Mouse (Mus musculus) adrenal gland, adult 2 months (tissue): ENCODE data around the gene Phc2. TPM values are rescaled to one million over a fixed set of nuclear protein-coding genes. Genes with fewer than 3 reads are reported as not detected.

ENCODE experiments used
- DNase-seq: peaks from one replicate; pipeline ENCODE4 v3.0.0; 2021
- polyA plus RNA-seq: library from polyadenylated mRNA; depleted of rRNA; stranded (reverse); fragments of >200 nt; gene quantifications from 2 replicates; pipeline ENCODE4 v1.2.3, GENCODE M21; 2012
- total RNA-seq, 2 experiments: library from RNA; stranded (reverse); gene quantifications; 2 replicates each; pipeline ENCODE4 v1.2.3; 2021

Gene Phc2
- total and polyA plus RNA-seq, 3 experiments: 72.6 to 91.6 (median 89.4) TPM

DNA sequence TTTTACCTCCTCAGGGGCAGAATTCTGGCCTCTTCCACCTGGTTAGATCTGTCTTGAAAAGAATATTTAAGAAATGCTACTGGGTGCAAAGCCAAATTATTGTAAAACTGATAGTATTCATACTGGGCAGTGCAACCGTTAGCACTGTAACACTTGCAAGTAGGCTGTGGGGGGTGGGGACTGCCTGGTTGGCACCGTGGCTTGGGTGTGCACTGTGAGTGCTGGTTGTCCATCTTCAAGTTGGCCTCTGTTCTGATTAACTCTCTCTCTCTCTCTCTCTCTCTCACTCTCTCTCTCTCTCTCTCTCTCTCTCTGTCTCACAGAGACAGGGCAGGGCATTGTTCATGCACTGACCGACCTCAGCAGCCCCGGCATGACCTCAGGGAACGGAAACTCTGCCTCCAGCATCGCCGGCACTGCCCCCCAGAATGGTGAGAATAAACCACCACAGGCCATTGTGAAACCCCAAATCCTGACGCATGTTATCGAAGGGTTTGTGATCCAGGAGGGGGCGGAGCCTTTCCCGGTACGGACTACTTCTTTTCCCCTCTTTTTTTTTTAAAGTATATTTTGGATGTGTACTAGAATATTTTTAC lies 88.6 kb downstream of the Phc2 start:
- DNase-seq: no peak

DNA sequence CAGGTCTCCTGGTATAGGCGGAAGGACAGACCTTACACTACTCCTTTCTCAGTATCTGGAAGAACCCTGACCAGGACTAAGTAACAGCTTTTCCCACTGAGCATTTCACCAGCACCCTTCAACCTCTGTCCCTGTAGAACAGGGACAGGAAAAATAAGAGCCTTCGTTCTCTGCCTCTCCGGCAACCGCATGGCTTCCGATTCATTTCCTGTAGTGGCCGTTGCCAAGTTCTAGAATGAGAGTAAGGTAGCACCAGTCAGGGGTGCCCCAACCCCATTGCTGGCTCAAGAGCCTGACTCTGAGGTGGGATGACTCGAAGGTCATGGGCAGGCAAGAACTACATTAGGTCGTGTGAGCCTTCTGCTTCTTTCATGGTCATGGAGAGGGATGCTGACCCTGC lies 90.7 kb downstream of the Phc2 start:
- DNase-seq: no peak

DNA sequence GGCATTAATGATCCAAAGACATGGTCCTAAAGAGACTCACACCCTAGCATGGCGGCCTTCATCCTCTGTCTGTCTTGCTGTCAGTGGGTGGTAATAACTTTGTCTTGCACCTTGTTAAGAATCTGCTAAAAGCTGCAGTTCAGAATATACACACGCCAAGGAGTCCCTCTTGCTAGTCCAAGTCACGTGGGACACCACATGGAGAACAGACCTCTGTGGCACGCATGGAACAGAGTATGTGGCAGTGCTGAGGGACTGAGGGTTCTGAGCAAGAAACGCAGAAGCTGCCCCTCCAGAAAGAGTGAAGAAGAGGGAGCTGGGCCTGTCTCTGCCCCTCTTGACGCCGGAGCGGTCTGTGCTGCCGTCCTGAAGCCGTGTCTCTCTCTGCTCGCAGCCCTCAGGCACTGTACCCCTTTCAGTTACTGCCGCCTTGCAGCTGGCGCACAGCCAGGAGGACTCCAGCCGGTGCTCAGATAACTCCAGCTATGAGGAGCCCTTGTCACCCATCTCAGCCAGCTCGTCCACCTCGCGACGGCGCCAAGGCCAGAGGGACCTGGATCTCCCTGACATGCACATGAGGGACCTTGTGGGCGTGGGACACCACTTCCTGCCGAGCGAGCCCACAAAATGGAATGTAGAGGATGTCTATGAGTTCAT lies 93.2 kb downstream of the Phc2 start:
- DNase-seq: peak; percentile 68

DNA sequence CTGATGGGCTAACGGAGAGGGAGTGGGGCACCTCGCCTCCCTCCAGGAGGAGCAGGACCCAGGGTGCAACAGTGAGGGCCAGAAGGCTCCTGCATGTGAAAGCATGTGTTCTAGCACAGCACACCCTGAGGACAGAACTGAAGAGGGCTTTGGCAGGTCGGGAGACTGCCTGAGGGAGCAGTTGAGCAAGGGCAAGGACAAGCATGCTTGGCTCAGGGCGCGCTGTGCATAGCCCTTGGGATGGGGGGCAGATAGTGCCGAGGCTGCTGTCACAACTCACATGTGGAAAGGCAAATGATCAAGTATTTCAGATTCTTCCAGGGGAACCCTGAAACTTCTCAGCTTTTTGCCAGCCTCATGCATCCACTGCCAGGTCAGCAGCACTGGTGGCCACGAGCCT lies 93.8 kb downstream of the Phc2 start:
- DNase-seq: no peak

DNA sequence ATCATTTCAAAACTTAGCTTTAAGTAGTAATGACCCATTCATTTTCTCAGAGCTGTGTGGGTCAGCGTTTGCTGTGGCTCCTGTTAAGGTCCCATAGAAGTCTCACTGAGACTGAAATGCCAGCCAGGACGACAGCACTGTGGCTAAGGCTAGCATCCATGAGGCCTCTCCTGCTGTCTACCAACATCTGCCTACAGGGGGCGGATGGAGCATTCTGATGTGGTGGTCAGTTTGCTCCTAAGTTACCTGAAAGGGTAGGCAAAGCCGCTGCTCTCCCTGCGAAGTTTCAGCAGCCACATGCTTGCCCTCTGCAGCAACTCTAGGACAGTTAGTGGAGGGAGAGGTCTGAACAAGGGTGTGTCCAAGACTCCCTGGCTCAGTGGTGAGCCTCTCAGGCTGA lies 96.5 kb downstream of the Phc2 start:
- no peak for DNase-seq

DNA sequence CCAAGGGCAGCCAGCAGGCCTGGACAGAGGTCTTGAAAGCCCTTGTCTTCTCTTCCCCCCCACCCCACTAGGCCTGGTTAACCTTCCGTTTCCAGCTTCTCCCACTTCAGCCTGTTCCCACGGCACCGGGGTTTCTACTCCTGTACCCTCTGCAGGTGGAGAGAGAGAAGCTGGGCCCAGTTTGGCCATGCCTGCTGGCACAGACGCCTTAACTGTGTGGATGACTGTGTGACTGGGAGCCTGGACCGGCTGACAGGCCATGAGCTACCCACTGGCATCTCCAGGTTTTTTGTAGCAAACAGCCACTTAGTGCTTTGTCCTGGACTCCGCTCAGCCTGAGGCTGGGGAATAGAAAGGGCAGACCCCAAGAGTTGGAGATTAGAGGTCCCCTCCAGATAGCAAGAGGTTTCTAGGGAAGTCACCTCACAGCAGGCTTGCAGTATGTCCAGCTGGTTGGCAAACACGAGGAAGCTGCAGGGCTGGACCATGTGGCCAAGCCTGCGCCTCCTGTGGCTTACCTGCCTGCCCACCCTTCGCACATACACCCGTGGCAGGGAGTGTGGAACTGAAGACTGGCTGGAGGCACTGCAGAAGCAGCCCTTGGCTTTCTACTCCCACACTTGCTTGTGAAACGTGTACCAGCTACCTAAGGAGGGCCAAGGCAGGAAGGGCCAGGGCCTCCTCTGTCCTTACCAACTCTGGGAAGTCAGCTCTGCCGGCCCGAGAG lies 97.7 kb downstream of the Phc2 start:
- no peak for DNase-seq

DNA sequence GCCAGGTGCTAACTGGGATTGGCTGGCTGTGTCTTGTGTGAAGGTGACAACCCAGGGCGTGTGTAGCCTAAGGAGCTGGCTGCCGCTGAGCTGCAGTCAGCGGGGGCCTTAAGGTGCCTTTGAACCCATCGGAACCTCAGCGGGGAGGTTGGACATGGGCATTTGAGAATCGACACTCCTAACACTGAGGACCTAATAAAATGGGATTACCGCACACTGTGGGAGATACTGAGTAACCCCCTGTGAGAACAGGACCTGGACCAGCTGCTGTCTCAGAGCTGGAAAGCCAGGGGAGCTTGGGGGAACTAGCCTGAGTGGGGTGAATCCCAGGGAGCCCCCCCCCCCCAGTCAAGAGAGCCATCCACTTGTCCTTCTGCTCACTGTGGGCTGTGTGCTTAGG lies 99.1 kb downstream of the Phc2 start:
- DNase-seq: no peak

DNA sequence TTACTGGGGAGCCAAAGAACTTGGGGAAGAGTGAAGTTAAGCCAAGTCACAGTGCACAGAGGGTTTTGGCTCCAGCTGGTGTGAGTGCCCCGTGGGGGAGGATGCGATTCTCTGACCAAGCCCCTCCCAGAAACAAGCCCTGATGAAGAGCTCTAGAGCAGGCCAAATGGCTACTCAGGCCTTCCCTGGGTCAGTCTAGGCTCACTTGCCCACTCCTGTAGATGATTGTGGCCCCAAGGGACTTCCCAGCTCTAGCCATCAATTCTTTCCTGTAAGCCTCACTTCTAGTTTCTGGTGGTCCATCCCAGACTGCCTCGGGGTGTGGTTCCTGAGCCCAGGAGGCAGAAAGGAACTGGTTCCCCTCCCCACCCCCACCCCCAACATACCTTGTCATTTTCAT lies 100.6 kb downstream of the Phc2 start, which contains the start of gene A3galt2:
Gene A3galt2 (plus strand): TSS at position 301 of the 400 bp plus-strand sequence.
- DNase-seq: no peak

DNA sequence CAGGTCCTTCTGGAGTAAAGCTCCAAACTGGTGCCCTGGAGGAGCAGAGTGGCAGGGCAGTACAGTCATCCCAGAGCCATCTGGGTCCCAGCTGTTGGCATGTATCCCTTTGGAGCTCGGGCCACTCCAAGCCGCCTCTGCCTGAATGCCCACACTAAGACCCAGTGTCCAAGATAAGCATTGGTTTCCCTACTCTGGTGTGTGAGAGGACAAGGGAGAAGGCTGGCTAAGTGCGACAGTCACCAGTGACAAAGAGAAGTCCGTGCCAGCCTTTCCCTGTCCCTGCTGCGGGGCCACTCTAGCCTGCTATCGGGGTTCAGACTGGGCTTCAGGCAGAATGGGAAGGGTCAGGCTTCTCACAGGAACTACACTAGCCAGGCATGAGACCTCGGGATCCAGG lies 101.4 kb downstream of the Phc2 start:
- no peak for DNase-seq

DNA sequence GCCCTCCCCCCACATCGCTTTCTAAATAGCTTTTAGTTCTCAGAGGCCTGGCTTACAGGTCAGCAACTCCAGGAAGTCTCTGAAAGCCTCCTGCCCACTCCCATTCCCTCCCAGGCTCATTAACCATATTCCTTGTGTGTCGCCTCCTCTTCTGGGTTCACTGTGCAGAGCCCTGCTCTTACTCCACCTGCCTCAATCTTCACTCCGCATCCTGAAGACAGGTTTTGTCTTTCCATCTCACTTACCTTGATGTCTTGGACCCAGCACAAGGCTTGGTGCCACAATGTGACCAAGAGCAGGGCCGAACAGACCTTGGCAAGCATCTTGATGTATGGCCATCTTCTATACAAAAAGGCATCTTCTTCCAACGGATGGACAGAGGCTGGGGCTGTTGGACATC lies 104.7 kb downstream of the Phc2 start:
- DNase-seq: no peak

DNA sequence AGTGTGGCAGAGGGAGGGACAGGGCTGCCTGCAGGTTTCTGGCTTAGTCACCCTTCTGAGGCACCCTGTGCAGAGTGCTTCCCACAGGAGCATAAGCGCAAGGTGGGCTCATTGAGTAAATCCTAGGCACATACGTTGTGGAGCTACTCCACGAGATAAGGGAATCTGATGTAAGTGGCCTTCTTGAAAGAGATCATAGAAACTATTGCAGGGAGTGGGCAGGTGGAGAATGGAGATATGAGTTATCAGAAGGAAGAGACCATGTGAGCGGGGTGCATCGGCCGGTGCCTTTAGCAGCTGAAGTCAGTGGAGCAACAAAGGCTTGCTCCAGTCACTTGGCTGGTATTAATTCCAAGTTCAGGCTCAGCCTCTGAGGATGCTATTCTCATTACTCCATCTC lies 105.5 kb downstream of the Phc2 start:
- no peak for DNase-seq

DNA sequence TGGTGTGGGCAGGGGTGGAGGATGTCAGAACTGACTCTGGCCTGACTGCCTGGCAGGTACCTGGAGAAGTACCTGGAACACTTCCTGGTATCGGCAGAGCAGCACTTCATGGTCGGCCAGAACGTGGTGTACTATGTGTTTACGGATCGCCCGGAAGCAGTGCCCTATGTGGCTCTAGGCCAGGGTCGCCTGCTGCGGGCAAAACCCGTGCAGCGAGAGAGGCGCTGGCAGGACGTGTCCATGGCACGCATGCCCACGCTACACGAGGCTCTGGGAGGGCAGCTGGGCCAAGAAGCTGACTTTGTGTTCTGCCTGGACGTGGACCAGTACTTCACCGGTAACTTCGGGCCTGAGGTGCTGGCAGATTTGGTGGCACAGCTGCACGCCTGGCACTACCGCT lies 112.4 kb downstream of the Phc2 start:
- DNase-seq: no peak

DNA sequence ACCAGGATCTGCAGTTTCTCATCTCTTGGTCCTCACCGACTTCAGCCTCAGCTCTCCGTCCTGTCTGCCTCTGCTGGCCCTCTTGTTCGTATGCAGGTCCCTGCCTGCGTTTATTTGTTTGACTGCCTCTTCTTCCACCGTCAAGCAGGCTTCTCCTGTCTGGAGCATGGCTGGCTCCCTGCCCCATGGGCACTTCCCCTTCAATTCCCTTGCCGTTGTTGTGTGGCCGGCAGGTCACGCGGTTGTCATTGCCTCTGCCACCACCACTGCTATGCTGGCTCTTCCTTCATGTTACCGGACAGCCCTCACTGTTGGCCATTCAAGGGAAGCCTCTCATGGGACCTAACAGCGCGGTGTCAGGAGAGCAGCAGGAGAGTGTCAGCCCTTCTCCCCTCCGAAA lies 113.6 kb downstream of the Phc2 start:
- no peak for DNase-seq

DNA sequence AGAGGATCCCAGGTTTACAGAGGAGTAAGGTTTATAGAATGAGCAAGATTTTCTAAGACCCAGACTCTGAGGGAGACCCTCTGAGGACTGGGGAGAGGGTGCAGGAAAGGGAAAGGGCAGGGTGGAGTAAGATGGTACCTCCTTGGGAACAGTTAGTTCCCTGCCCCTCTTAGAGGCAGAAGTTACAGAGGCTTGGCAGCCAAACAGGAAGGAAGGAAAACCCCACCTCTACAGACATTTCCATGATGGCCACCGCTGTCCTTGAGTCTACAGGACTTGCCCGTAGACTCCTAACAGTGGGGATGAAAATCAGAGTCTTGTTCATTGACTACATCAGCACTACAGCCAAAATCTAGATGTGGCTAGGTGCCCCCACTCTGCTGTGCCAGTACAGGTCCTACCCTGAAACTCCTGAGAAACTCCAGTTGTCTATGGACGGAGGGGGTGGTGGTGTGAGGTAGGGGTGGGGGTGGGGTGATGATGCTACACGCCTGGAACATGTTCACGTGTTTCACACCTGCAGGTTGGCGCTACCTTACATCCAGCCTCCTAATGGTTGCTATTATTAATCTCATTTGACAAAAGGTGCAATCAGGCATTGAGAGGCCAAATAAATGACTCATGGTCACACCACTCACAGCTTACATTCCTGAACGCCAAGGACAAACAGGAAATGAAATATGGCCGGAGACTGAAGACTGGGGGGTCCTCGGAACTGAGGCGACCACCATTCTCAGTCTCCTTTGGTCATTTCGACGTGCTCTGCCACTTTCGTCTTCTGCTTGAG lies 115.3 kb downstream of the Phc2 start:
- DNase-seq: no peak

DNA sequence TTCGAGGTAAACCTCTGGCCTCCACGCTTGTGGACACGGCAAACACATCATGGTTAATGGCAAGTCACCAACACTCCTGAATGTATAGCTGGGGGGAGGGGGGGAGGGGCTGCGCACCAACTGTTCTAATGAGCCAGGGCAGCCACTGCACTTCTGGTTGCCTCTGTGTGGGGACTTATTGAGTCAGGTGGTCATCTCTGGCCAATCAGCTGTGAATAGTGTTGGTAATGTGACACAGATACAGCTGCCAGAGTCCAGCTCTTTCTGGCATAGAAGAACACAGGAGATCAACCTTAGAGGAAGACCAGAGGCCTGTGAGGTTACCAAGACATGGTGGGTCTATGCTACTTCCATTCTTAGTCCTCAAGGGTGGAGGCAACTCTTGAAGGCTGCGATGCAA lies 116.2 kb downstream of the Phc2 start:
- DNase-seq: no peak

DNA sequence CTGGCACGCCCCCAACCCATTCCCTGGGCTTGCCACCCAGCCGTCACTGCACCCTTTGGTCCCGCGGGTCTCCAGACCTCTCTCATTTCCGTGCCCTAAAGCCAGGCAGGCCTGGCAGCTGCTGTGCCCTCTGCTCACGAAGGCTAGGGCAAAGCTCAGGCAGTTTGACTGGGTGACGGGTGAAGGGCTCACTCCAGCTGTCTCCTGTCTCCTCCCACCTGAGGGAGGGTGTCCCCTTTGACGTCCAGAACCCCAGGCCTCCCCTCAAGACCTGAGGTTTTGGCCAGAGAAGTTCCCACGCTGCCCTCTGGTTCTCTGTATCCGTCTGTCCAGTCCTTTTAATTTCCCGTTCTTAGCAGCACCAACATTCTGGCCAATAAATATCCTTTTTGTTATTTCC lies 119.3 kb downstream of the Phc2 start:
- DNase-seq: no peak

DNA sequence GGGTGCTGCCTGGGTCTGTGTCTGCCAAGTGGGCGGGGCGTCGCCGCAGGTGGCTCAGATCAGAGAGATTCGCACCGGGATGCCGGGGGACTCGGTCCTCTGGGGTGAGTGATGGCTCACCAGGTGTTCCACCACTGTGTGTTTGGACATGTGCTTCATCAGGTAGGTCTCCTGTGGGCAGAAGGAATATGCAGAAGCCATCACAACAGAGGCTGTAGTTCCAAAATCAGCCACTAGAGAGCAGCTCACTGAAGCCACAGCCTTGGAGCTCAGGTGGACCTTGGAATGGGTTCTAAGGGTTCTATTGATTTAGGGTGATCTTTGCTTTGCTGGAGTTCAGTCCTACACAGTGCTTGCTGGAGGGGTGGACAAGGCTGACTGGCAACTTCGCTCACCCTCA lies 120.0 kb downstream of the Phc2 start:
- no peak for DNase-seq

DNA sequence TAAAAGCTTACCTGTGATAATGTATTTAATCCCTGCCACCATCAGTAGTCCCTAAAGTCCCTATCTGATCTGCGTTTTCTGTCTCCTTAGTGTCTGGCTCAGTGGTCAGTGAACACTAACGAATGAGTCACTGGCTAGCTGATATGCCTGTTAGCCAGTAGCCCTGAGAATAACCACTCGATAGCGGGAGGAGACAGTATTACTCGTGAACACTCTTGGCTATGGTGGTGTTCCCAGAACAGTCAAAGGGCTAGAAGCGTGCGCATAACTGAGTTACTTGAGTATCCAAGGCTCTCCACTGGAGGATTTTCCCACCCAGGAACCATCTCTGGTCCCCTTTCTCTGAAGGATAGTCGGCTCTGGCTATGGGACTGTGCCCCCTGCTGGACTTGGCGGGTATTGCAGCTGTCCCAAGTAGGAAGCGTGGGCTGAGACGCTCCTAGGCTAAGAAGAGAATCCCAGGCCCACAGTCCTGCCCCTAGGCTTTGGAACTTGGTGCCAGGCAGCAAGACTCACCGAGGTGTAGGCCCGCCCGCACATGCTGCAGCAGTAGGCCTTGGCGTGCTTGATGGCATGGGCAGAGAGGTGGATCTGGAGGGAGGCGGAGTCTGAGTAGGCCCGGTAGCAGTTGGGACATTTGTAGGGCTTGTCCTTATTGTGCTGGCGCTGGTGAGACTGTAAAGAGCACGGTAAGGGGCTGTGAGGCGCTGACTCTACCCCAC lies 122.2 kb downstream of the Phc2 start:
- peak; percentile 80 for DNase-seq

DNA sequence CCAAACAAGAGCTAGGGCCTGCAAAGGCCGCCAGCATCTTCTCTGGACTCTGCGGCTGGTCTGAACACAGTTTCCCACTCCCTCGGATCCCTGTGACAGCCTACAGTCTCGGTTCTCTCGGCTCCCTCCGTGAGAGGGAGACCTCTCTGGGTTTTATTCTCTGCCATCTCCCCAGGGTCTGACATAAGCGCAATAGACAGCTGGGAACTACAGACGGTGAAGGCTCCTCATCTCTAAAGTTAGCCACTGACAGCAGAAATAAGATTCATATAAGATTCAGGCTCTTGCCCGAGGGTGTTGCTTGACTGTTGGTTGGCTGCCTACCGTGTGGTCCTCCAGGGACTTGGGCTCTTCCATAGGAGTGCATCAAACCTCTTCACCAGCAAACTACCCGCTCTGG lies 123.1 kb downstream of the Phc2 start:
- no peak for DNase-seq

DNA sequence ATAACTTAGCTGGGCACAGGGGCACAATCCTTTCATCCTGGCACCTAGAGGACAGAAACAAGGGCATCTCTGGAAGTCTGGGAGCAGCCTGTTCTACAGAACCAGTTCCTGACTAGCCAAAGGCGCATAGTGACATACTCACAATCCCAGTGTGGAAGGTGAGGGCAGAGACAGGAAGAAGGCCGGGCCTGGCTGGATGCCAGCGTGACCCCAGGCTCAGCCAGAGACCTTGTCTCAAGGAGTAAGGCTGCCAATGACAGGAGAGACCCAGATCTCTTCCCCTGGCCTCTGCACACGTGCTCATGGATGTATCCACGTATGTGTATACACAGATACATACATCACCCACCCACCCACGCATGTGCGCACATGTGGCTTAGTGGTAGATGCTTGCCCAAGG lies 127.5 kb downstream of the Phc2 start:
- DNase-seq: no peak

DNA sequence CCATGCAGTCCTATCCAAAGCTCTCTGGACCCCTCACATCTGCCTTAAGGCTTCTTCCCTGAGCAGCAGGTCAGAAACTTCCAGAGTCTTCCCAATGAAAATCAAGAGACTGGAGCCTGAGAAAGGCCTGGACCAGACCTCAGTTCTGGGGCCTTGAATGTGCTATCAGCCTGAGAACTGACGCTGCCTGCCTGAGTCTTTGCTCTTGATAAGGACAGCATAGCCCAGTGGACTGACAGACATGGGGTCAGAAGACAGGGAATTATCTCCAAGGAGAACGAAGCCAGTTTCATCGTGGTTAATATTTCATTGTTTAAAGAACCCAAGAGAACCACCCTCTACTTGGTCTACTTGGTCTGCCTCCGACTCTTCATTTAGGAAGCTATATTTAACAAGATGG lies 128.1 kb downstream of the Phc2 start:
- DNase-seq: no peak

DNA sequence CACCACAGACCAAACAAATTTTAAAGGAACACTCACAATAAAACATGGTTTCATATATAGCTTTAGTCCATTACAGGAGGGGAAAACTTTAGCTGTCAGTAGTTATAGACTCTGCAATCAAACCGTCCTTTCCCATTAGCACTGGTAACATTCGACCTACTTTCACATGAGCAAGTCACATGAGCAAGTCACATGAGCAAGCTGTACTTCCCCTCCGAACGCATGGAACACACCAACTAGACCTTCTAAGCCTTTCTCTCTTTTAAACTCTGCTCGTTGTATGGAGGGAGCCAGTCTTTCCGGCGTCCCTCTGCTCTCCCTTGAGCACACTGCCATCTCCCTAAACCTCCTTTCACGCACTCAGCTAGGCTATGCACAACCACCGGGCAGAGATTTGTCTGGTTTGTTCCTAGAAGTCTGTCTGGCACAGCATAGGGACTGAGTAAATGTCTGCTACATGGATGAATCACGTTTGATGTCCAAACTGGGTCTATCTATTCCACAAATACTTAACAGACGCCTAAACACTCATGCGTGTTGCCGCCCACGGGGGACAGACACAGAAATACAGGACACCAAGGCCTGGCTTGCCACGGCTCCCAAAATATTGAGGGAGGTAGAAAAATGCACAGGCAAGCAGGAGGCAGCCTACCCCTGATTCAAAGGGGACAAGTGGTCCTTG lies 130.6 kb downstream of the Phc2 start:
- no peak for DNase-seq
